Mouse (Mus musculus): ENCODE data around the gene Zfp53. TPM values are rescaled to one million over a fixed set of nuclear protein-coding genes. Genes with fewer than 3 reads are reported as not detected.
A peak's percentile ranks its signal among the peaks of the same experiment; 100 is the strongest.

Gene Zfp53
- total and polyA plus RNA-seq, 2 experiments from 2014 or later = 1.5 to 8.9 TPM

DNA sequence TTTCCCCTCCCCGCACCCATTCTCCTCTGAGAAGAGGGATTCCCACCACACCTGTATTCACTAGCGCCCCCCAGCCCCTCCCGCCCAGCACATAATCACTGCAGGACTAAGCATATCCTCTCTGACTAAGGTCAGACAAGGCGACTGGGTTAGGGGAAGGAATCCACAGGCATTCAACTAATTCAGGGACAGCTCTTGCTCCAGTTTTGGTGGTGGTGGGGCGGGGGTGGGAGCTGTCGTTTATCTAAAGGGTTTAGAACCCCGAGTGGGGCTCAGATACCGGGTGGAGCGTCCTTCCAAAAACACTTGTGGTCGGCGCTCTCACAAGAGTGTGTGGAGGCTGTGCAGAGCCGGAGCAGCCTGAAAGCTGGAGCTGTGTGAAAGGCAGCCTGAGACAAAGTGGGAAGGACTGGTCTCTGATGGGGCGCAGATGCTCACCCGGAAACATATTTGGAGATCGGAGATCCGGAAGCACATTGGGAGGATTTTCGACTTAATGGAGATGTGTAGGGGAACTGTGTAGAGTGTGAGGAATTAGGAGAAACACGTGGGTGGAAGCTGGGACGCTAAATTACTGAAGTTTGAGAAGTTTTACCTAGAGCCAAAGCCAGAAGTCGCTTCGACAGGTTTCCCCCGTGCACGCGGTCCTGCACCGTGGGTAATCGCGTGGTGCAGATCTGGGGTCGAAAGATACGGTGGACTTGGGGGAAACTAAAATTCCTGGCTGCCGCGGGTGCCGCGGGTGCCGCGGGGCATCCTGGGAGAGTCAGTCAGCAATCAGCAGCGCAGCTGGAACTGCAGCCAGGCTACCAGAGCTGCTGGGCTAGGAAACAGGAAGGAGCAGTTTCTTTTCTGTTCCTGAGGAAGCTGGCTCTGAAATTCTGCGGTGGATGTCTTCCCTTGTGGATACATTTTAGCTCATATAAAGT lies 27.7 kb downstream of the Zfp53 start:
- Histone ChIP-seq H3K36me3 (ENCODE audit: insufficient read depth, low read length) (no peaks in the 10 kb centered on the region), H3K27me3 (ENCODE audit: insufficient read depth, low read length) (no peaks in the 10 kb centered on the region), H3K27ac (ENCODE audit: low read depth, low read length) (peak overlapping the region; percentile 72), H3K9ac (replicated peaks; ENCODE audit: low read length, poor library complexity, severe bottlenecking) (peak overlapping the region; percentile 60), H3K9me3 (ENCODE audit: low read length) (no peaks in the 10 kb centered on the region), H3K4me1 (ENCODE audit: insufficient read depth, low read length) (no peaks in the 10 kb centered on the region), H3K4me3 (ENCODE audit: low read depth, low read length) (peak overlapping the region; percentile 51), H3K4me2 (ENCODE audit: low read depth, low read length, poor library complexity, severe bottlenecking) (peak overlapping the region; percentile 80)
- WGBS = under 1% methylated on average over 37 of the region's 37 CpGs
- peak; percentile 74 for DNase-seq (ENCODE audit: low spot score)
- peak; percentile 89 for ATAC-seq (ENCODE audit: low FRiP score)
- no peak for TF ChIP-seq CTCF (IDR thresholded peaks at IDR 0.05)

DNA sequence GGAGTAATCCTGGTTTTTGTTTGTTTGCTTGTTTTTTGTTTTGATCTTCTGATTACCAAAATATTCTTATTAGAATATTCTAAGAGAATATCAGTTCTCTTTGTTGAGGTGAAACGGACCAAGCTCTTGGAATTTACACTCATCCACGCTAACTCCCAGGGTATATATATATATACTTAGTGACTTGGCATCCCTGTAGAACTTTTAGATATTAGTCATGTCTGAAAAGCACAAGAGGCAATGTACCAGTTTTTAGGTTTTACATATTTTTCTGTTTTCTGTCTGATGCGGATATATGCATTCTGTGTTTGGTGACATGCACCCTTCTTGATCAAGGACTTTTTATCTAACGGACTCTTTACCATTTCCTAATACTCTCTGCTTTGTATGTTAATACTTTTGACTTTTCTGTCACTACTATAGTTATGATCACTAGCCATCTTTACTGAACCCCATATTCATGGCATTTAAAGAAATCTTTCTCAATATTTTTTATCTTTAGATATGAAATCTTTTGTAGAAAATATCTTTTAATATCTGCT lies 28.4 kb downstream of the Zfp53 start:
- H3K4me1 ChIP-seq (ENCODE audit: insufficient read depth, low read length) = no peaks in the 10 kb centered on the region
- H3K27ac ChIP-seq (ENCODE audit: low read depth, low read length) = peak overlapping the region; percentile 72
- no peak for DNase-seq (ENCODE audit: low spot score)
- peak overlapping the region; percentile 51 for H3K4me3 ChIP-seq (ENCODE audit: low read depth, low read length)
- no peaks in the 10 kb centered on the region for H3K27me3 ChIP-seq (ENCODE audit: insufficient read depth, low read length)
- H3K36me3 ChIP-seq (ENCODE audit: insufficient read depth, low read length) = no peaks in the 10 kb centered on the region
- H3K4me2 ChIP-seq (ENCODE audit: low read depth, low read length, poor library complexity, severe bottlenecking) = peak overlapping the region; percentile 80
- no peak for TF ChIP-seq CTCF (IDR thresholded peaks at IDR 0.05)
- H3K9me3 ChIP-seq (ENCODE audit: low read length) = no peaks in the 10 kb centered on the region
- 33% methylated on average over 4 of the region's 4 CpGs for WGBS
- peak overlapping the region; percentile 60 for H3K9ac ChIP-seq (replicated peaks; ENCODE audit: low read length, poor library complexity, severe bottlenecking)
- ATAC-seq (ENCODE audit: low FRiP score) = no peak

GRCm38 (mm10) chr17:21526270-21526669 lies 37.5 kb downstream of the Zfp53 start:
- Histone ChIP-seq H3K27ac (ENCODE audit: low read depth, low read length) (no peak overlapping the region), H3K9ac (replicated peaks; ENCODE audit: low read length, poor library complexity, severe bottlenecking) (no peak overlapping the region), H3K36me3 (ENCODE audit: insufficient read depth, low read length) (no peaks in the 10 kb centered on the region), H3K27me3 (ENCODE audit: insufficient read depth, low read length) (no peaks in the 10 kb centered on the region; the same call in 1 of the 2 replicates), H3K4me1 (ENCODE audit: insufficient read depth, low read length) (no peaks in the 10 kb centered on the region; the same call in 1 of the 2 replicates), H3K4me2 (ENCODE audit: low read depth, low read length, poor library complexity, severe bottlenecking) (no peak overlapping the region), H3K9me3 (ENCODE audit: low read length) (no peaks in the 10 kb centered on the region), H3K4me3 (ENCODE audit: low read depth, low read length) (no peak overlapping the region)
- TF ChIP-seq CTCF (IDR thresholded peaks at IDR 0.05) = no peak
- DNase-seq (ENCODE audit: low spot score) (no peak), ATAC-seq (ENCODE audit: low FRiP score) (no peak)

DNA sequence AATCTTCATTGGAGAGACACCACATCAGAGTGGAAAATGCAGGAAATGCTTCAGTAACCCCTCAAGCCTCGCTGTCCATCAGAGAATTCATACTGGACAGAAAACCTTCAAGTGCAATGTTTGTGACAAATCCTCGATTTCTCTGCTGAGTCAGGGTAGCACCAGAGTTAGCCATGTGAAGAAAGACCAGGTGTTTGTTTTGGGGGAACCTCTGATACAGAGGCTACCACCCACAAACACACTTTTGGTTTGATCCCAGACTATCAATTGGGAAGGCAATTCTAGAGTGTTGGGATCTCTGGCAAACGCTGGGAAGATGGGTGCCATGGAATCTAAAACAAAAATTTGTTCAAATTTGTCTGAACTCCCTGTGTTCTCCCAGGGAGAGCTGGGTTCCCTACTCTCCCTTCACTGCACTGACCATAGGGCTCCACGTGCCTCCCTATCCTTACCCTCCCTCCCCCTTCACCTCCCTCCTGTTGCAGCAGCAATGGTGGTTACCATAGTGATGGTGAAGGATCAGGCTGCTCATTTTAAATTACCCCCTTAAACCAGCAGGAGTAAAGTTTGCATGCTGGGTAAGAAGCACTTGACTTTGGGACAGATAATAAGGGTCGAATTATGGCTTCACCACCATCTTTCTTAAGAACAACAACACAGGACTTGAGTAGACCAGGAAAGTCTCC lies 42.0 kb downstream of the Zfp53 start:
- Histone ChIP-seq H3K27me3 (ENCODE audit: insufficient read depth, low read length) (no peaks in the 10 kb centered on the region), H3K36me3 (ENCODE audit: insufficient read depth, low read length) (no peaks in the 10 kb centered on the region), H3K9ac (replicated peaks; ENCODE audit: low read length, poor library complexity, severe bottlenecking) (no peak overlapping the region), H3K4me2 (ENCODE audit: low read depth, low read length, poor library complexity, severe bottlenecking) (peak overlapping the region; percentile 72; the same call in 1 of the 2 replicates), H3K4me3 (ENCODE audit: low read depth, low read length) (no peak overlapping the region), H3K27ac (ENCODE audit: low read depth, low read length) (no peak overlapping the region), H3K4me1 (ENCODE audit: insufficient read depth, low read length) (peaks cover 5% of the 10 kb centered on the region; the same call in 1 of the 2 replicates), H3K9me3 (ENCODE audit: low read length) (no peaks in the 10 kb centered on the region)
- ATAC-seq (ENCODE audit: low FRiP score) = no peak
- WGBS = 67% methylated on average over 5 of the region's 5 CpGs
- TF ChIP-seq CTCF (IDR thresholded peaks at IDR 0.05) = no peak
- DNase-seq (ENCODE audit: low spot score) = no peak

DNA sequence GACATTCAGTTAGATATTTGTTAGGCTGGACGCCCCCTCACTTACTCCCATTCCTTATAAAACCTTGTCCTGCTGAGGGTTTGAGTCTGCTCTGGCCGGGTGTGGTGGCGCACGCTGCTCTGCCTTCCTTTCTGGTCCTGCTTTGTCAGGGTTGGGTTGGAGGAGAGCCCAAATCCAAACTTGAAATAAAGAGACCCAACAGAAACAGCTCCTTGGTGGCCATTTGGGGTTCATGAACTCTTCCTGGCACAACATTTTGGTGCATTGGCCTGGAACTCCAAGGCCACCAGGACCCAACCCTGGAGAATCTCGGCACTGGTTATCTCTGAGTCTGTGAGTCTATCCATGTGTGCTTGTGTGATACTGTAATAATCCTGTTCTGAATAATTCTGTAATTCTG lies 42.8 kb downstream of the Zfp53 start:
- Histone ChIP-seq H3K4me2 (ENCODE audit: low read depth, low read length, poor library complexity, severe bottlenecking) (peak overlapping the region; percentile 72), H3K36me3 (ENCODE audit: insufficient read depth, low read length) (no peaks in the 10 kb centered on the region), H3K4me1 (ENCODE audit: insufficient read depth, low read length) (peaks cover 5% of the 10 kb centered on the region; the same call in 1 of the 2 replicates), H3K27ac (ENCODE audit: low read depth, low read length) (peak overlapping the region; percentile 95; the same call in 1 of the 2 replicates), H3K4me3 (ENCODE audit: low read depth, low read length) (peak overlapping the region; percentile 87), H3K27me3 (ENCODE audit: insufficient read depth, low read length) (no peaks in the 10 kb centered on the region), H3K9me3 (ENCODE audit: low read length) (no peaks in the 10 kb centered on the region), H3K9ac (replicated peaks; ENCODE audit: low read length, poor library complexity, severe bottlenecking) (peak overlapping the region; percentile 97)
- TF ChIP-seq CTCF (IDR thresholded peaks at IDR 0.05) = no peak
- DNase-seq (ENCODE audit: low spot score) (peak; percentile 9), ATAC-seq (ENCODE audit: low FRiP score) (no peak; the same call in 1 of the 2 replicates)
- whole genome bisulfite sequencing = 64% methylated on average over 5 of the region's 5 CpGs
